Mouse (Mus musculus) myocyte (in vitro differentiated cells): Measurements from ENCODE around the gene Nek10.

ENCODE experiments used
- POLR2A ChIP-seq: IDR thresholded peaks from one replicate; pipeline ENCODE4 v1.6.1; 2011; ENCODE audit warnings: low read depth, mild to moderate bottlenecking, control low read depth, moderate library complexity; ENCODE audit not compliant: insufficient read length
- SRF ChIP-seq: IDR thresholded peaks from one replicate; pipeline ENCODE4 v1.6.1; 2011; ENCODE audit warnings: low read depth; ENCODE audit not compliant: control insufficient read depth, insufficient read length
- USF1 ChIP-seq: IDR thresholded peaks from one replicate; pipeline ENCODE4 v1.6.1; 2011; ENCODE audit warnings: low read depth, mild to moderate bottlenecking, control low read depth, moderate library complexity

GRCm38 (mm10) chr14:14971056-14971455, 167.8 kb downstream of the Nek10 start:
- TF ChIP-seq POLR2A (no peak), SRF (no peak), USF1 (no peak)
